Mouse (Mus musculus) ES-E14 (cell line): ENCODE results near the gene Gramd2.

Experiments used
- CHD2 ChIP-seq: IDR thresholded peaks from 2 replicates; pipeline ENCODE4 v1.6.1; 2014; ENCODE audit warnings: mild to moderate bottlenecking, low read depth, low read length, inconsistent platforms
- MAFK ChIP-seq: IDR thresholded peaks from 2 replicates; pipeline ENCODE4 v1.6.1; 2014; ENCODE audit warnings: mild to moderate bottlenecking, low read depth, low read length, inconsistent platforms; ENCODE audit not compliant: insufficient read depth
- ZC3H11A ChIP-seq: IDR thresholded peaks from 2 replicates; pipeline ENCODE4 v1.6.1; 2012; ENCODE audit warnings: low read depth, mild to moderate bottlenecking, inconsistent platforms, low read length, borderline replicate concordance
- ZNF384 ChIP-seq: IDR thresholded peaks from 2 replicates; pipeline ENCODE4 v1.6.1; 2012; ENCODE audit warnings: low read depth, low read length, inconsistent platforms

DNA sequence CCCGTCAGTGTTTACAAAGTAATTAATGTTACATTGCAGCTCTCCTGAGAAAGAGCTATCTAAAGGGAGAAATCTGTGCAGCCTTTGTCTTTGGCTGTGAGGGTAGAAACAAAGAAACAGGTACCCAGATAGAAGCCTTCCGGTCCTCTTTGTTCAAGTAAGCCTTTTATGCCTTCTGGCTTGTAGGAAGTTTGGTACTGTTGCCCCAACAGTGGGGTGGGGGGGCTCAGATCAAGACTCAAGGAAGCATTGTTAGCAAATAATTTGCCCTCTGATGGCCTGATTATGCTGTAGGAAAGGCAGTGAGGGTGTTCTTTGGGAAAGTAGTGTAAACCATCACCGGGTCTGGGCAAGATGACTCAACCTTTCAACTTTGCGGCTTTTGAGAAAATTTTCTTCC lies 21.8 kb upstream of the Gramd2 start:
- no peak for TF ChIP-seq MAFK
- no peak for TF ChIP-seq ZC3H11A
- no peak for TF ChIP-seq ZNF384
- no peak for TF ChIP-seq CHD2
